Mouse (Mus musculus) adrenal gland, adult 2 months (tissue): Measurements from ENCODE around the gene Gchfr. TPM values are rescaled to one million over a fixed set of nuclear protein-coding genes. Genes with fewer than 3 reads are reported as not detected.

Experiments used
- DNase-seq: peaks from one replicate; pipeline ENCODE4 v3.0.0; 2021
- long read RNA-seq: library from polyadenylated mRNA; stranded (forward); transcript quantifications from one replicate; pipeline ENCODE4 v2.0.0, GENCODE M21; 2021
- polyA plus RNA-seq: library from polyadenylated mRNA; depleted of rRNA; stranded (reverse); fragments of >200 nt; gene quantifications from 2 replicates; pipeline ENCODE4 v1.2.3, GENCODE M21; 2012; rRNA removed
- total RNA-seq, 2 experiments: library from RNA; stranded (reverse); gene quantifications; 2 replicates each; pipeline ENCODE4 v1.2.3; 2021

Gchfr gene
- total RNA-seq: 10 to 100 TPM; 20.2 to 22.5 TPM
- 34.4 and 38.1 TPM in 2 replicates for polyA plus RNA-seq
- long read RNA-seq, transcript Gchfr-201 (3 exons, 645 nt): major isoform, 19 of 21 reads
- long read RNA-seq, partial matches to known transcripts: 2 of 21 reads
- long read RNA-seq, other reads (novel, unspliced or antisense): 0 of 21 reads

GRCm38 (mm10) chr2:119166901-119167865, at the start of gene Gchfr:
TSS of gene Gchfr (plus strand) at chr2:119167773.
- DNase-seq: peak; percentile 89

GRCm38 (mm10) chr2:119136346-119136898, 31.2 kb upstream of the Gchfr start:
- no peak for DNase-seq

- DNase-seq: no peak
Observed at GRCm38 (mm10) chr2:119145199-119145598, 22.4 kb upstream of the Gchfr start.

- no peak for DNase-seq
Observed at GRCm38 (mm10) chr2:119146435-119146834, 21.1 kb upstream of the Gchfr start.

- no peak for DNase-seq
Observed at GRCm38 (mm10) chr2:119147160-119147678, 20.4 kb upstream of the Gchfr start.

GRCm38 (mm10) chr2:119147775-119148174, 19.8 kb upstream of the Gchfr start:
- DNase-seq: no peak

GRCm38 (mm10) chr2:119152255-119152654, 15.3 kb upstream of the Gchfr start:
- DNase-seq: no peak

- no peak for DNase-seq
Observed at GRCm38 (mm10) chr2:119154683-119155082, 12.9 kb upstream of the Gchfr start.

- no peak for DNase-seq
Observed at GRCm38 (mm10) chr2:119155388-119155787, 12.2 kb upstream of the Gchfr start.

- DNase-seq: peak; percentile 64
Observed at GRCm38 (mm10) chr2:119156081-119156680, 11.4 kb upstream of the Gchfr start.

GRCm38 (mm10) chr2:119156681-119157572, 10.6 kb upstream of the Gchfr start, which contains the start of gene Rmdn3:
TSS of gene Rmdn3 (minus strand) at chr2:119157034.
- DNase-seq: peak; percentile 96

GRCm38 (mm10) chr2:119157836-119158235, 9.7 kb upstream of the Gchfr start:
- no peak for DNase-seq

GRCm38 (mm10) chr2:119161247-119161646, 6.3 kb upstream of the Gchfr start:
- peak; percentile 54 for DNase-seq

- no peak for DNase-seq
Observed at GRCm38 (mm10) chr2:119163135-119163534, 4.4 kb upstream of the Gchfr start.

GRCm38 (mm10) chr2:119163999-119164398, 3.6 kb upstream of the Gchfr start:
- DNase-seq: no peak

- DNase-seq: no peak
Observed at GRCm38 (mm10) chr2:119165401-119165800, 2.2 kb upstream of the Gchfr start.

GRCm38 (mm10) chr2:119167866-119168256, 288 bp downstream of the Gchfr start:
- no peak for DNase-seq

GRCm38 (mm10) chr2:119170282-119170681, 2.7 kb downstream of the Gchfr start:
- DNase-seq: no peak

GRCm38 (mm10) chr2:119171574-119171973, 4.0 kb downstream of the Gchfr start:
- no peak for DNase-seq

- no peak for DNase-seq
Observed at GRCm38 (mm10) chr2:119172446-119172845, 4.9 kb downstream of the Gchfr start.
